Mouse (Mus musculus) hindlimb bud, embryonic 11.5 days (tissue): ENCODE measurements at regions not wholly inside any gene's neighbourhood (a gene's known extent, or its start where the extent isn't known, plus 50 kb on each side); places are given as distances from the start of the nearest gene placed in this dataset.
A peak's percentile ranks its signal among the peaks of the same experiment; 100 is the strongest.

Experiments
- DNase-seq: peaks from one replicate; pipeline ENCODE4 v3.0.0-alpha.2; 2012; ENCODE audit warnings: low read depth, low spot score; ENCODE audit errors: extremely low spot score

GRCm38 (mm10) chr10:72923611-72924010 lies 175.5 kb upstream of the Pcdh15 start:
- DNase-seq: no peak

GRCm38 (mm10) chr10:72956957-72957356 lies 142.2 kb upstream of the Pcdh15 start:
- DNase-seq: no peak

GRCm38 (mm10) chr10:72960051-72960450 lies 139.1 kb upstream of the Pcdh15 start:
- DNase-seq: no peak

- no peak for DNase-seq
These were observed 117.8 kb upstream of the Pcdh15 start for GRCm38 (mm10) chr10:72981359-72981758.

DNA sequence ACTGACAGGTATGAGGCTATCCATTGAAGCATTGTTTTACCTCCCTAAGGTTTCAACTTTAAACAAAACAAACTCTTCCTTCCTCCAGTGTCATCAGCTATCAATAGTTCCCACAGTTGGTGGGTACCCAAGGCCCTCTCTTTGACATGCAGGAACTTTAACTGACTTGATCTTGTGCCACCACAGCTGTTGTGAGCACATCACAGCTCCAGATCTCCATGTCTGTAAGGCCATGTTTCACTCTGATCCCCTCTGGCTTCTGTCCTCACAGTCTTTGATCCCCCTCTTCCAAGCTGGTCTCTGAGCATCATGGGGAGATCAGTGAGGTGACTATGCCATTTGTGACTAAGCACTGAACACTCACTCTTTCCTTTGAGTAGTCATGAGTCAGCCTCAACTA lies 110.8 kb upstream of the Pcdh15 start:
- DNase-seq: no peak

- no peak for DNase-seq
These were observed 88.2 kb upstream of the Pcdh15 start for GRCm38 (mm10) chr10:73010897-73011296.

GRCm38 (mm10) chr10:73011874-73012273 lies 87.3 kb upstream of the Pcdh15 start:
- DNase-seq: peak; percentile 10

DNA sequence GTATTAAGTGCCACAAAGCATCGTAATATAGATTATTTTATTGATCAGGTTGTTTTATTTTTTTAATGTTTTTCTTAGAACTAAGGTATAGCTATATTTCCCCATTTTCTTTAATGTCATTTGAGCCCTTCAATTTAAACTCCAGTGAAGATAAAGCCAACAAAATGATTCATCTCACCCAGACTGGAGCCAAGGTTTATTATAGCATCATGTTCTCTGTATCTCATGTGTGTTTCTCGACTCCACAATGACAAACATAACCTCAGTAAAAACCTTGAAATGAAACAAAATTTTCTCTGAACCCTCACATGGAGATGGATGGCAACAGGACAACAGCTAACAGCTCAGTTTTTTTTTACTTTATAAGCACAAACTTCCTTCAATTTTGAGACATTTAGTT lies 61.7 kb upstream of the Pcdh15 start:
- DNase-seq: no peak

DNA sequence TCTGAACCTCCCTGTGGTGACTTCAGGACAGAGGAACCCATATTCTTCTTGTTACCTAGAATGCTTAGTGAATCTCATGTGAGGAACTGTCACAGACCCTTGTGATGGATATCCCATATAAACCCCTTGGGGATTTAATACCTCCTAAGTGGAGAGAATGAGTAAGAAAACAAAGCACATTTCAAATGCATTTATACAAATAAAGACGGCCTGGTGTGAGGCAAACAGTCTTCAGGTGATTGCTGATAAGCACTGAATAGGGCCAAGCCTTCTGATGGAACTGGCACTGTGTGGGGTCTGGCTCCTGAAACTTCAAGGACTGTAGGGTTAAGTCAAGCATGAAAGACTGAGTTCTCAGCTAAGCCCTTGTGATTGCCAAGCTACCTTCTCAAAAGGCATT lies 59.6 kb upstream of the Pcdh15 start:
- DNase-seq: no peak
